Mouse (Mus musculus): ENCODE measurements at regions not wholly inside any gene's neighbourhood (a gene's known extent, or its start where the extent isn't known, plus 50 kb on each side); places are given as distances from the start of the nearest gene placed in this dataset.

- DNase-seq, result no peak
Observed at GRCm38 (mm10) chr10:116726031-116726430, 144.7 kb upstream of the Cnot2 start.

- no peak for DNase-seq
Observed at GRCm38 (mm10) chr10:116721986-116722385, 140.7 kb upstream of the Cnot2 start.

GRCm38 (mm10) chr10:116719616-116720015, 138.3 kb upstream of the Cnot2 start:
- no peak for DNase-seq

- DNase-seq, result no peak
Observed at GRCm38 (mm10) chr10:116717961-116718360, 136.7 kb upstream of the Cnot2 start.

- DNase-seq, result no peak
Observed at GRCm38 (mm10) chr10:116717017-116717643, 135.8 kb upstream of the Cnot2 start.

- peak; percentile 52 for DNase-seq
Observed at GRCm38 (mm10) chr10:116713456-116713855, 132.1 kb upstream of the Cnot2 start.

GRCm38 (mm10) chr10:116707025-116707424, 125.7 kb upstream of the Cnot2 start:
- DNase-seq, result no peak

GRCm38 (mm10) chr10:116701281-116701680, 120.0 kb upstream of the Cnot2 start:
- DNase-seq, result no peak

- no peak for DNase-seq
Observed at GRCm38 (mm10) chr10:116699711-116700110, 118.4 kb upstream of the Cnot2 start.

- no peak for DNase-seq
Observed at GRCm38 (mm10) chr10:116697628-116698316, 116.5 kb upstream of the Cnot2 start.

GRCm38 (mm10) chr10:116693816-116694215, 112.5 kb upstream of the Cnot2 start:
- DNase-seq, result no peak

GRCm38 (mm10) chr10:116686741-116687140, 105.4 kb upstream of the Cnot2 start:
- no peak for DNase-seq

GRCm38 (mm10) chr10:116683374-116683773, 102.1 kb upstream of the Cnot2 start:
- DNase-seq, result no peak

GRCm38 (mm10) chr10:116678950-116679735, 97.8 kb upstream of the Cnot2 start:
- no peak for DNase-seq

GRCm38 (mm10) chr10:116677949-116678348, 96.6 kb upstream of the Cnot2 start:
- no peak for DNase-seq

GRCm38 (mm10) chr10:116675171-116675570, 93.9 kb upstream of the Cnot2 start:
- DNase-seq, result no peak

- DNase-seq, result no peak
Observed at GRCm38 (mm10) chr10:116674348-116674747, 93.0 kb upstream of the Cnot2 start.

GRCm38 (mm10) chr10:116658162-116658962, 77.1 kb upstream of the Cnot2 start:
- no peak for DNase-seq

GRCm38 (mm10) chr10:116655891-116656290, 74.6 kb upstream of the Cnot2 start:
- DNase-seq, result no peak

- DNase-seq, result no peak
Observed at GRCm38 (mm10) chr10:116655018-116655807, 73.9 kb upstream of the Cnot2 start.

- no peak for DNase-seq
Observed at GRCm38 (mm10) chr10:116654091-116654490, 72.8 kb upstream of the Cnot2 start.

All from adrenal gland, postnatal 25 days (tissue).